Mouse (Mus musculus): Measurements from ENCODE around the gene Tubg1. TPM values are rescaled to one million over a fixed set of nuclear protein-coding genes. Genes with fewer than 3 reads are reported as not detected.
"Not testable (repeated sequence)": the region's sequence is repeated elsewhere in the genome, so short reads cannot be mapped to it uniquely, and the experiment has no call there.

The Tubg1 gene
- total RNA-seq, 2 experiments from 2014 or later, result 22.8 to 23.4 TPM

DNA sequence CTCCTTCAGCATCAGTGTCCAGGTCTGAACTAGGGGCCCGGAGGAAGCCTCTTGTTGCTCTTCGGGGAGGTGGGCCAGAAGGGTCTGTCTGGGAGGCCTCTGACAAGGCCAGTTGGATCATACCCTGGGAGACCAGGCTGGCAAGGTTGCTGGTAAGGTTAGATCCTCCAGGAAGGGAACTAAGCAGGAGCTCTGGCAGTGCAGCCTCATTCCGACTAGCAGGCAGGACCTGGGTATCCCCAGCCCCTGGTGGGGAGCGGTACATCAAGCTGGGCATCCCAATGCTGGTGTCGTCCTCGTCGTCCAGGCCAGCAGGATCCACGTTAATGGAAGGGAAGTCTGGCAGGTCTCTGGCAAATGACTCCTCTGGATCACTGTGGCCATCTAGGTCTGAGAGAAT, 21.5 kb upstream of the Tubg1 start:
- DNase-seq, result no peak

DNA sequence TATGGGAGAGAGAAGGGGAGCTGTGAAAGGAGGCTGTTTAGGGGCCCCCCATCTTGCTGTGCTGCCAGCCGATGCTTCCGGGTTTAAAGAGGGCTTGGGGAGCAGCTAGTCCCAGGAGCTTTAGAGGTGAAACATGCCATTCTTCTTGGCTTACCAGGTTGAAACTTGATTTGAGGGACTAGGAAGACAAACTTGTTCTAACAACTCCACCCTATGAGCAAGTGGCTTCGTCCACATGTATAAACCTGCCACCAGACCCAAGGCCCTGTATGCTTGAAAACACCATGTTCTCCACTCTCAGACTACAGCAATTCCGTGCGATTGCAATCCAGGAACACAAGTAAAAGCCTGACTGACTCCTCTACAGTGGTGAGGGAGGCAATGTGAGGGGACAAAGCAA, 16.7 kb upstream of the Tubg1 start:
- DNase-seq, result no peak

DNA sequence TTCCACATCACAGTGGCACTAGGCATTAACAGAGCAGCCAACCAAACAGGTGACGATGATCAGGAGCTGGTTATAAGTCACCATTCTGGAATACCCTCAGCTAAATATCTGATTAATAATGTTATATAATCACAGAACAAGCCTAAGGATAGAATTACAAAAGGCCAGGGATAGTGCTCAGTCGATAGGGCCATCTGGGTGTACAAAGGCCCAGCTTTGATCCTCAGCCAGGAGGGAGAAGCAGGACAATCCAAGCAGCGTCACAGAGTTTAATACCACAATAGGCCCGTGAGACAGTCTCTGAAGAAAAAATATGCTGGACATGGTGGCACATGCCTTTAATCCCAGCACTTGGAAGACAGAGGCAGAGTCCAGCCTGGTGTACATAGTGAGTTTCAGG, 10.4 kb upstream of the Tubg1 start:
- DNase-seq, result no peak

DNA sequence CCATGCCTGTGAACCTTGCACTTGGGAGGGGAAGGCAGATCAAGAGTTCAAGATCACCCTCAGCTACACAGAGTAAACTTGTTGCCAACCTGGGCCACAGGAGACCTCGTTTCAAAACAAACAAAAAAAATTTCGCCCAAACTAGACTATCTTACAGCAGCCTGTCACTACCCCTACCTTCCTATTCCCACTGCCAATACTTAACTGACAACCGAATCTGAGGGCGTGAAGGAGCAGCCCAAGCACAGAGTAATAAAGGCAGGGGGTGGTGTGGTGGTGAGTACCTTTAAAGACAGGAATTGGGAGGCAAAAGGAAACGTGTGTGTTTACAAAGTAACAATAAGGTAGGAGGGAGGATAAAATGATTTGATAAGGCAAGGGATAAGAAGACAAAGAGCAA, 9.0 kb upstream of the Tubg1 start:
- DNase-seq, result no peak

DNA sequence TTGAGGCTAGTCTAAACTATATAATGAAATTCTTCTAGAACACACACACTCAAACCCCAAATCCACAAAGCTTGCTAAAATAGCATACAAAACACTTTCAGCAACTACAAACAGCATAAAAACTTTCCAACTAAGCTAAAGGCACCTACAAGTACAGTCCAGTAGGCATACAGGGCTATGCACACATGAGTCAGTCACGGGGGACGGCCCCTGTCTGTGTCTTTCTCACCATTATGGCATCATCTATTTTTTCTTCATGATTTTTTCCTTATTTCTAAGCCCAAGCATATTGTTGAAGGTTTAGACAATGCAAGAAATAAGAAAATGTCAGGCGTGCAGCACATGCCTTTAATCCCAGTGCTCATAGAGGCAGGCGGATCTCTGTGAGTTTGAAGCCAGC, 8.6 kb upstream of the Tubg1 start:
- no peak for DNase-seq

DNA sequence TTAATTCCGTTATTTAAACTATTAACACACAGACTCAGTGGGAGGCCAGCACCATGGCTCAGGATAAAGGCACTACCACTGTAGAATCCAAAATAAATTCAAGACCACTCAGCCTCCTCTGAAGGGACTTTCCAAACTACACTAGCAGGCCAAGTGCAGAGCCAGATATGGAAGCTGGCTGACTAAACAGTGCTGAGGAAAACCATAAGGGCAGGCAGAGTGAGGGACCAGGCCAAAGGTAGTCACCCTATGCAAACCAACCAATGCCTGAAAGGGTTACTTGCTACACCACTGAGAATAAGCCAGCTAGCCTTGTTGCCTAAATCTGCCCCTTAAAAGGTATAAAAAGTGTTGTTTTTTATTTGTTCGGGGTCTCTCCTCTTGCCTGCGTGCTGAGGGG, 7.6 kb upstream of the Tubg1 start:
- no peak for DNase-seq

DNA sequence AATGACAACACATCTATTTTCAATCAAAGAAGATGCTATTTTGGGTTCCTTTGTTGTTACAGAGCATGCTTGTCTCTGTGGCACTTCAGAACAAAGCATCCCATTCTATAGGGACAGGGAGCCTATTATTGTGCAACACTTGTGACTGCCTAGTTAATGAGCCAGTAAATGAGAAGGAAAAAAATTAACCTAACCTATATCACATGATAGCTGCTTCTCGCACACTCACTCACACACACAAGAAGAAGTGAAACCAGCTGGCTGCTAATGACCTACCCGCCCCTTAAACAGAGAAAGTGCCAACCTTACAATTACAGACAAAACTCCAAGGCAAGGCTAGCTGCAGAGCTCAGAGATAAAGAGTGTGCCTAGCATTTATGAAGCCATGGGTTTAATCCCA, 4.2 kb upstream of the Tubg1 start:
- no peak for DNase-seq

DNA sequence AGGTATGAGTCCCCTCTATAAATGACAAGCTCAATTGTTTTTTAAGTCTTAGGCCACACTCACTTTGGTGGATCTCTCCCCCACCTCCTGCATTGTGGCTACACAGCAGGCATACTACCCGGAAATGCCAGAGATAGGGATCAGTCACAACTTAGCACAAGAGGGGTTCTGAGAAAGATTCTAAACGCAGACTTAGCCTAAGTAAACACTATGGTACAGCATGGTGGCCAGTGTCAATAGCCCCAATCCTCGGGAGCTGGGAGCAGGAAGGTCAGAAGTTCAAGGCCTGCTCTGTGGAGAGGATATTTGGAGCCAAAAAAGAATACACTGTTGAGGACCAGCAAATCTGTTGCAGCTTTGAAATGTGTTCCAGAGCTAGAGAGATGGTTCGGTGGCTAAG, 1.6 kb upstream of the Tubg1 start:
- no peak for DNase-seq

DNA sequence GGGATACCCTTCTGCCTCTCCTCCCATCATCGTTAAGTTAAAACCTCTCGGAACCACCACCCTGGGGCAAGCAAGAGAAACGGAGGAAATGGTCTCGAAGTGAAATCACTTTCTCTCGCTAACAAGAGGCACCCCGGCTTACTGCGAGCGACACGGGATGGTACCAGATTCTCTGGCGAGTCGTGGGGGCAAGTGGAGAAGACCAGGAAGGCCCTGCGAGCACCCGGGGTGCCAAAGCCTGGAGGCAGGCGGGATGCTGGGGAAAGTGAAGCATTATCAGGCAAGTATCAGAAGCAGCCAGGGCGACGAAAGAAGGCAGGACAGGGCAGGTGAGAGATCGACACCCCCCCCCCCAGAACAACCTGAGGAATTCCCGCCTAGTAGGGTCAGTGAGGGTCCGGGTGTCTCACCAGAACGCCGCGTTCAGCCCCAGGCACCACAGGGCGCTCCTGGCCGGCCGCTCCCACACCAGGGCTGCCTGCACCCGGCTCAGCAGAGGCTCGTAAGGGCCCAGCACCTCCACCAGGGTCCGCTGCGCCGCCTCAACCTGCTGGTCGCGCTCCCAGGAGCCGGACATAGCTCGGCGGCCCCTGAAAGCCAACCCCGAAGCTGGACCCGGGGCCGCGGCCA, 492 bp upstream of the Tubg1 start:
- no peak for DNase-seq

DNA sequence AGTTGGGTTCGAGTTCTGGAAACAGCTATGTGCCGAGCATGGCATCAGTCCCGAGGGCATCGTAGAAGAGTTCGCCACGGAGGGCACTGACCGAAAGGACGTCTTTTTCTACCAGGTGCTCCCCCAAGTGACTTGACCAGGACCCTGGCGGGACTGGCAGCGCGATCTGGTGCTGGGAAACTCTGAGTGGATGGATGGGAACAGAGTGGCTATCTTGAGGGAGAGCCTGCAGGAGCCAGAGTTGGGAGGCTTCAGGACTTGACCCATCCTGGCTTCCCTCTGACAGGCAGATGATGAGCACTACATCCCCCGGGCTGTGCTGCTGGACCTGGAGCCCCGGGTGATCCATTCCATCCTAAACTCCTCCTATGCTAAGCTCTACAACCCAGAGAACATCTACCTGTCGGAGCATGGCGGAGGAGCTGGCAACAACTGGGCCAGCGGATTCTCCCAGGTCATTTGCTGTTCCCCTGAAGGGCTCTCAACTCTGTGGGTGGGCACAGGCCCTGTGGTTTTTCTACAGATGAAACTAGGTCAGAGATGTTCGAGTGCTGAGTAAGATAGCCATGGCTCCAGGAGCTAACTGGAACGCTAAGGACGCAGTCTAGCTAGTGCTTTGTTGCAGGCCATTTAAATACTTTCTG, 929 bp downstream of the Tubg1 start:
- DNase-seq, result peak; percentile 12

DNA sequence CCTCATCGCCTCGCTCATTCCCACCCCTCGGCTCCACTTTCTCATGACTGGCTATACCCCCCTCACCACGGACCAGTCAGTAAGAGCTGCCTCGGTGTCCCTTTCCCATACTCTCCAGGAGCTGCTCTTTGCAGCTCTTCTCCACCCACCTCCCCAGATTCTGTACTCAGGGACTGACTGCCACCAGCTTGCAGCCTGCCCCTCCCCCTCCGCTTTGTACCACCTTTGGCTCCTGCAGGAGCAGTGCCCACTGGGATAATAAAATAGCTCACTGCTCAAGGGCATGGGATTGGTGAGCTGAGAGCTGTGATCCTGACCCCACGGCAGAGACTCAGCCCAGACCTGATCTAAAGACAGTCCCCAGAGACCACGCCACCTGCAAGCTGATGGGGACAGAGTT, 4.8 kb downstream of the Tubg1 start:
- not testable (repeated sequence) for DNase-seq

DNA sequence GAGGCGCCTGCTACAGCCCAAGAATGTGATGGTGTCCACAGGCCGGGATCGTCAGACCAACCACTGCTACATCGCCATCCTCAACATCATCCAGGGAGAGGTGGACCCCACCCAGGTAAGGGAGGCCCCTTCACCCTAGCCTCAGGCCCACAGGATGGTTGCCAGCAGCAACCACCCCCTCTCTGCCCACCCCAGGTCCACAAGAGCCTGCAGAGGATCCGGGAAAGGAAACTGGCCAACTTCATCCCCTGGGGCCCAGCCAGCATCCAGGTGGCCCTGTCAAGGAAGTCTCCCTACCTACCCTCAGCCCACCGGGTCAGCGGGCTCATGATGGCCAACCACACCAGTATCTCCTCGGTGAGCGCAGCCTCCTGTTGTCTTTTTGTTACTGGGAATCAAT, 5.3 kb downstream of the Tubg1 start:
- peak; percentile 11 for DNase-seq

DNA sequence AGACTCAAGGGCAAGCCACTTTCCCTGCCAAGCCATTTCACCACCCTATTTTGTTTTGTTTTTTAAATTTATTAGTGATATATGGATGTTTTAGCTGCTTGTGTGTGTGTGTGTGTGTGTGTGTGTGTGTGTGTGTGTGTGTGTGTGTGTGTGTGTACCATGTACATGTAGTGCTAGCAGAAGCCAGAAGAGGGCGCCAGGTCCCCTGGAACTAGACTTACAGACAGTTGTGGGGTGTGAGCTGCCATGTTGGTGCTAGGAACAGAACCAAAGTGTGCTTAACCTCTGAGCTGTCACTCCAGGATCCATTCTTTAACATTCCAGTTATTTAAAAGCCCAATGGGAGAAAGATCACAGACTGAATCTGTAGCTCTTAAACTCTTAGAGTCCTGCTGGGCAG, 7.3 kb downstream of the Tubg1 start:
- DNase-seq, result no peak

DNA sequence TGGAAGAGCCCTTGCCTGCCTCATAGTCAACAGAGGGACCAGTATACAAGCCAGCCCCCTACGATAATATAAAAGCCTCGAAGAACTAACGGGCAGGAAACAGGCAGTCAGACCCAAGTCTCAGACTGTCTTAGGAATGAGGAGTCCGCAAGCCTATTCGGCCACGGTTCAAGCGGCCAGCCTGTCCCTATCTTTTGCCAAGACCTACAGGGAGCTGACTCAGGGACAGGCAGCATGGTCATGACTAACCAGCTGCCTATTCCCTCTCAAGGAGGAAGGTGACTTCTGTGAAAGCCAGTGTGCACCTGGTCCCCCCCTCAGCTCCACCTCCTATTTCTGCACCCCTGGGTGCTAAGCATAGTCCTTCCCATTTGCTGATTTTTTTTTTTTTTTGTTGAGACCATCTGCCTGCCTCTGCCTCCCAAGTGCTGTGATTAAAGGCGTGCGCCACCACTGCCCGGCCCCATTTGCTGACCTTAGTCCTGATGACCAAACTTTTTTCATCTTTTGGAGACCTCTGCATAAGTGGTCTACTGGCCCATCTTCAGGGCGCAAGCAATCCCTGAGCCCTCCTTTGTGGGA, 9.3 kb downstream of the Tubg1 start:
- DNase-seq, result peak; percentile 68

DNA sequence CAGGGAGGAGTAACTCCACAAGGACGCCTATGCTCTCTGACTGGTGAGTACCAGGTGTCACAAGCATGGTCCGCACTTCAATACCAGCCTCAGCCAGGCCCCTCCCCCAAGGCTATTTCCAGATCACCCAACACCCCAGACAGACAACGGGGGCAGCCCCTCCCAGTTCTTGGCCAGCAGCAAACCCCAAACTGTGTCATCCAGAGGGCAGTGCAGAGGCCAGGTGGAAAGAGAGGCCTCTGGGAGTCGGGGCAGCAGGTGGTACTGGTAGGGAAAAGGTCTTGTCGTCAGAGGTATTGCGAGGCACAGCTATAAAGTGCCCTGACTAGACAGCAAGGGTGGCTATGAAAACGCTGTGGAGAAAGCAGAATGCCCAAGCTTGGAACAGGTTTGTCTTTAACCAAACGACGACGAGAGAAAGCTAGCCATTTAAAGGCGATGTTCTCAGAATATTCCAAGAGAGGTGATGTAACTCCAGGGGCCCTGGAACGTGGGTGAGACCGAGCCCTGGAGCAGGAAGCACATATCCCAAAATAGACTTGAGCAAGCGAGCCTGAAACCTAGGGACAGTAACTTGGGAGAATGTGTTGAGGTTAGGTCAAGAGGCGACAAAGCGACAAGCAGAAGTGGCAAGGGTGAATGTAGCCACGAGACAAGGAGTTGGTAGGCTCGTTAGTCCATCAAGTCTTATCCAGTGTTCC, 10.5 kb downstream of the Tubg1 start:
- peak; percentile 91 for DNase-seq

DNA sequence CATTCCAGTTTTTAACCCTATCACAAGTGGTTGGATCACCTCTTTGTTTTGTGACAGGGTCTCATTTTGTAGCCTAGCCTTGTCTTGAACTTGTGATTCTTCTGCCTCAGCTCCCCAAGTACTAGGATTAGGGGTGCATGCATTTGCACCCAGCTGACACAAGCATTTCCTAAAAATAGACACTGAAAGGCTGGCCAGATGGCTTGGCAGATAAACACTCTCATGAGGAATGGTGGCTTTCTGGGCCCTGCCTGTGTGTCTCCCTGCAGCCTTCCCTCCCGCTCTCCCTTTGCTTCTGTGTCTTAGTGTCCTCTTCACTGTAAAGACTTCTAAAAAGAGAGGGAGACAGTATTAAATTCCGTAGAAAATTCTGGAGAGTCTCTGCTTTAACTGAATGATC, 11.4 kb downstream of the Tubg1 start:
- DNase-seq, result no peak

DNA sequence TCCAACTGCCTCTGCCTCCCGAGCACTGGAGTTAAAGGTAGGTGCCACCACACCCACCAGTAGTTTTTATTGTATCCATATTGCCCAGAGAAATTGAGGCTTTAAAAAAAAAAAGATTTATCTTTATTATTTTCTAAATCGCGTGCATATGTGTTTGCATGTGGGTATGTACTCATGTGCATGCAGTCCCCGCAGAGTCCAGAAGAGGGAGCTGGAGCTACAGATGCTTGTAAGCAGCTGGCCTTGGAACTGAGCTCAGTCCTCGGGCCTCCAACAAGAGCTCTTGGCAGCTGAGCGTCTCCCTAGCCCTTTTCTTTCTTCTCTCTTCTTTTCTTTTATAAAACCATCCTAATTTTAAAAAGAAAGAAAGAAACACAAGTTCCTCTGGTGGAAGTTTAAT, 12.0 kb downstream of the Tubg1 start:
- no peak for DNase-seq

DNA sequence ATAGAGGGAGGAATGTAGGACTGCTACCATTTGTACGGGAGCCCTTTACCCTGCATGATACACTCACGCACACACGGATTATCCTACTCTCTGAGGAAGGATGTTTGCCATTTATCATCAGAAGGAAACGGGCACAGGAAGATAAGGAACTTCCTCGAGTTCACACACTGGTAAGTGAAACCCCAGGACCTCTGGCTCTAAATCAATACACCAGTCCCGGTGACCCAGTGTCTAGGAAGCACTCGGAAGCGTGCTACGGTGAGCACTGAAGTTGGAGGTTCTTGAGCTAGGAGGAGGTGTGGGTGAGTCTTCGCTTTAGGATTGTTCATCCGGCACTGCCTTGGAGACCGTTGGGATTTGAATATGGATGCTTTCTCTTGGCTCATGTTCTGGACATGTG, 13.3 kb downstream of the Tubg1 start:
- DNase-seq, result no peak

DNA sequence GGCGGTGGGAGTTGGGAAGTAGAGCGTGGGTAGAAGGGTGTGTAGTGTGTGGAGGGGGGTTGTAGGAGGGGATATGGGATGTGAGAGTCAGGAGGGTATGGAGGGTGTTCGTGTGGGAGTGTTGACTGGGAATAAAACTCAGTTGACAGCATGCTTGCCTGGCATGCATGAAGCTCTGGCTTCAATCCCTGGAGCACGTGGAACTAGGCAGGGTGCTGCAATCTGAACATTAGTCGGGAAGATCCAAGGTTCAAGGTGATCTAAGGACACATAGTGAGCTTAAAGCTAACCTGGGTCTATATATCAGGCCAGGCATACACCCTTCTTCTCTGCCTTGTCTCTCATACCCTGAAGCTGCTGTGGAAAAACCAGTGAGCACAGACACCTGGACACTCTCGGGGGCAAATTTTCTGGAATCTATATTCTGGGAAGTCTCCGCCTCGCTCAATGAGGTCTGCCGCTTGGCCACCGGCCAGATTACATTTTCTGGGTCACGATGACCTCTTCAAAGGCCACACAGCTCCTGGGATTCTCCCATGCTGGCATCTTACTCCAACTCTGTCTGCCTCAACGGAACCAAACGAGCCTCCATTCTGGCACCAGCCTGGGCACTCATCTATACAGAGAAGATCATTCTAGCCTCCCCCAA, 14.6 kb downstream of the Tubg1 start:
- DNase-seq, result no peak

DNA sequence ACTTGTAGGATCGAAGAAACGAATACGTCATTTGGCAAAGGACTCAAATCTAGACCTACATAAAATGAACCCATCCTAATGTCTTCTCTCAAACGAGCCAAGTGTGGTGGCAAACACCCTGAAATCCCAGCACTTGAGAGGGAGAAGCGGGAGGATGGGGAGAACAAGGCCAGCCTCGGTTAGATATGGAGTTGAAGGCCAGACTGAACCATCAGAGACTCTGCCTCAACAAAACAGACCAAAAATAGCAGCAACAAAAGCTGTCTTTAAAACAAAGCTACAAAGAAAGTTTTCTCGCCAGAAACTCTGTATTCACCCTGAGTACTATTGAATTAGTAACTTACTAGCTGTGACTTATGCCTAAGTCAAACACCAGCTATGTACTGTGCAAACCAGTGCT, 17.3 kb downstream of the Tubg1 start:
- no peak for DNase-seq

DNA sequence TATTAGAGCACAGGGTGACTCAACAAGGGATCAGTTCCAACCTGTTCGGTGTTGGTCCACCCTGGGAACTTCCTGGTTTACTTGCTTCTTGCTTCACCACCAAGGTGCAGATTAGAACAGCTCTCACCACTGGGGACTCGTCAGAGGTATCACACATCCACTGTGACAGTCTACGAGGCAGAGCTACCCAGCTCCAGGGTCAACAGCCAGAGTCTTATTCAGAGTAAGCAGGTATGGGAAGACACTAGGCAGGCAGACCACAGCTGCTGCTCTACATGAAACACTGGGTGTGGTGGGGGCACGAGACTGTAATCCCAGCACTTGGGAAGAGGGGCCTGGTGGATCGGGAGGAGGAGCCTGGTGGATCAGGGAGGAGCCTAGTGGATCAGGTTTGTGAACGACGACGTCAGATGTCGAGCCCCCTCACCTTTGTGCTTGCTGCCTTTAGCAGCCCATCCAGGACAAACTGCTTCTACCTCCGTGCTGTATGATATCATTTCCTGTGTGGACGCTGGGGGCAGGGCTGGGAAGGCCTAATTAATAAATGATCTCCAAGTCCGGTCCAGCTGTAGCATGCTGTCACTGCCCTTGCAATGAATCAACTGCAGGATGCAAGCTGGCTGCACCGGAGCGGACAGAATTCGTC, 18.9 kb downstream of the Tubg1 start:
- no peak for DNase-seq

DNA sequence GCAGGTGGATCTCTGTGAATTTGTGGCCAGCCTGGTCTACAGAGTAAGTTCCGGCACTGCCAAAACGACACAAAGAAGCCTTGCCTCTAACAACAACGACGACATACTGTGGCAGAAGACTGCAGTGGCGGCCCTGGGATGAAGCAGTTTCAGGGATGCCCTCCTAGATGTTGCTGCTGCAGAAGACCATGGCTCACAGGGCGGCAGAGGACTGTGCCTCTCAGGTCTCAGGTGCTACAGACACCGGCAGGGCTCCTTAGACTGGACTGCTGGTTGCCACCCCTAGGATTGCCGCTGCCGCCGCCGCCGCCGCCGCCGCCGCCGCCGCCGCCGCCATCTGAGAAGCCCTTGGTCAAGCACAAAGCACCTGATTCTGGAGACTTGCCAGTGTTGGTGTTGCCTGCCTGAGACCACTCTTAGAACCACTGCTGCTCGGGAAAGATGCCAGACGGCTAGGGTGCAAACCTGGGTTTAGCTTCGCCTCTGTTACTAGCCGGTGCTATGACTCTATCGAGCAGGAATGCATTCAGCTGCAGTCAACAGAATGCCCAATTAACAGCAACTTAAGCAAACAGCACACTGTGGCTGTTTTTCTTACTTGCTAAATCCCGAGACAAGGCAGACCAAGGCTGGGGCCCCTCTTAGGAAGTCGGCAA, 20.6 kb downstream of the Tubg1 start:
- no peak for DNase-seq
